Mouse (Mus musculus) G1E (cell line): ENCODE data around the gene Clns1a. TPM values are rescaled to one million over a fixed set of nuclear protein-coding genes. Genes with fewer than 3 reads are reported as not detected.

Experiments used
- ATAC-seq: 2 replicates; pipeline ENCODE4 v1.8.0; 2016; ENCODE audit warnings: mild to moderate bottlenecking; ENCODE audit not compliant: insufficient number of reproducible peaks, poor library complexity, low FRiP score, severe bottlenecking; ENCODE audit errors: extremely low read depth
- DNase-seq: peaks from one replicate; pipeline ENCODE4 v3.0.0; 2012; ENCODE audit warnings: low spot score
- H3K27me3 ChIP-seq: 2 replicates; pipeline ENCODE4 v1.6.1; 2012; ENCODE audit warnings: mild to moderate bottlenecking, low read length, inconsistent platforms; ENCODE audit not compliant: insufficient read depth
- H3K36me3 ChIP-seq: replicated peaks from 2 replicates; pipeline ENCODE3; 2012; ENCODE audit warnings: mild to moderate bottlenecking, inconsistent platforms
- H3K4me1 ChIP-seq: 2 replicates; pipeline ENCODE4 v1.6.1; 2012; ENCODE audit warnings: low read depth, low read length, inconsistent platforms, mixed read lengths; ENCODE audit not compliant: insufficient read depth
- H3K4me3 ChIP-seq: 2 replicates; pipeline ENCODE4 v1.5.1; 2012; ENCODE audit warnings: low read depth, mild to moderate bottlenecking, inconsistent platforms, low read length, moderate library complexity, mixed read lengths
- H3K9me3 ChIP-seq: replicated peaks from 2 replicates; pipeline ENCODE4 v1.6.1; 2012; ENCODE audit warnings: inconsistent platforms
- CTCF ChIP-seq: IDR thresholded peaks from 2 replicates; pipeline ENCODE4 v1.5.1; 2012; ENCODE audit warnings: low read depth, low read length, inconsistent platforms, mixed read lengths
- GATA1 ChIP-seq: IDR thresholded peaks from 2 replicates; pipeline ENCODE4 v1.6.1; 2012; ENCODE audit warnings: borderline replicate concordance, low read length, inconsistent platforms, mixed read lengths
- GATA2 ChIP-seq: IDR thresholded peaks from 2 replicates; pipeline ENCODE4 v1.6.1; 2012; ENCODE audit warnings: low read depth, low read length, inconsistent platforms, borderline replicate concordance
- POLR2AphosphoS5 ChIP-seq: IDR thresholded peaks from 2 replicates; pipeline ENCODE4 v1.6.1; 2012; ENCODE audit warnings: low read depth, low read length, inconsistent platforms; ENCODE audit not compliant: insufficient replicate concordance
- TAL1 ChIP-seq: conservative IDR thresholded peaks from 2 replicates; pipeline ENCODE4 v1.6.1; 2012; ENCODE audit warnings: low read depth, low read length, inconsistent platforms, mixed read lengths
- polyA plus RNA-seq: library from polyadenylated mRNA; stranded (reverse); fragments of >175 nt; gene quantifications from 2 replicates; pipeline ENCODE4 v1.2.3, GENCODE M21; 2012
- total RNA-seq, 2 experiments: library from RNA; stranded (forward) in 1 of 2; stranded (reverse) in 1 of 2; fragments of 200-1000 nt in 1 of 2; fragments of >200 nt in 1 of 2; fragmentation: Nextera tagmentation in 1 of 2; gene quantifications; 2 replicates each; pipeline ENCODE4 v1.2.3; 2014 to 2017

The Clns1a gene
- total RNA-seq (2014; fragmentation: Nextera tagmentation) (81.3 and 92.0 TPM in 2 replicates), total RNA-seq (2017) (128 and 130 TPM in 2 replicates), polyA plus RNA-seq (52.7 and 54.1 TPM in 2 replicates)

- peaks cover 36% of the 10 kb centered on the region for H3K4me1 ChIP-seq
- peaks cover 29% of the 10 kb centered on the region for H3K36me3 ChIP-seq
- ATAC-seq (peak; percentile 96), DNase-seq (peak; percentile 80)
- no peaks in the 10 kb centered on the region for H3K27me3 ChIP-seq
- no peaks in the 10 kb centered on the region for H3K9me3 ChIP-seq
- peak within 1 kb of the TSS; percentile 99 for H3K4me3 ChIP-seq
- no peak for TF ChIP-seq POLR2AphosphoS5
- no peak for TF ChIP-seq GATA1
- no peak for TF ChIP-seq GATA2
- TF ChIP-seq TAL1 = no peak
- no peak for TF ChIP-seq CTCF
Observed at GRCm38 (mm10) chr7:97696506-97697254, at the start of gene Clns1a. Gene Clns1a, plus strand, starts transcription at chr7:97696634.

DNA sequence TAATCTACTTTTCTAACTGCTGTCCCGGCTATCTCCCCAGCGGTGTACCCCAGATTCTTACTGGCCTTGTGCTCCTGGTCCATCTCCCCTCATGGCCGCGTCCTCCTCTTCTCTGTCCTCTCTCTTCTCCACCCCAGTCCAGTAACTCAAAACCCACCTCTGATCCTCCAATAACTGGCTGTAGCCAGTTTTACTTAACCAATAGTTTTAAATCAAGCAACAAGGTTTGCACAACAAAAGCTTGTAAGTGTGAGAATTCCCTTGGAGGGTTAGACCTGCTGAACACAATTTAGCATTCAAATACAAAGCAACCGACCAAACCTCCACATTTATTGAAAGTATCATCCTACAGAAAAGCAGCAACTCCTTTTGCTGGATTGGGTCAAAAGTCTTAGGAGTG is 48.8 kb upstream of the Clns1a start:
- no peaks in the 10 kb centered on the region for H3K27me3 ChIP-seq
- H3K4me3 ChIP-seq = no peak overlapping the region
- ATAC-seq = no peak
- no peak for DNase-seq
- H3K9me3 ChIP-seq = no peaks in the 10 kb centered on the region
- peaks cover 2% of the 10 kb centered on the region; the same call in 1 of the 2 replicates for H3K4me1 ChIP-seq
- TF ChIP-seq GATA2 (no peak), CTCF (no peak), GATA1 (no peak)
- H3K36me3 ChIP-seq = peaks cover 35% of the 10 kb centered on the region

- Histone ChIP-seq H3K9me3 (no peaks in the 10 kb centered on the region), H3K4me3 (no peak overlapping the region), H3K4me1 (no peaks in the 10 kb centered on the region), H3K36me3 (peaks cover 44% of the 10 kb centered on the region), H3K27me3 (no peaks in the 10 kb centered on the region)
- ATAC-seq = no peak
- no peak for DNase-seq
- TF ChIP-seq GATA2 = no peak
Observed at GRCm38 (mm10) chr7:97650729-97651128, 45.7 kb upstream of the Clns1a start.

- H3K4me3 ChIP-seq = no peak overlapping the region
- no peaks in the 10 kb centered on the region for H3K9me3 ChIP-seq
- no peak for ATAC-seq
- H3K4me1 ChIP-seq = no peaks in the 10 kb centered on the region
- no peak for TF ChIP-seq TAL1
- no peak for TF ChIP-seq GATA1
- no peak for TF ChIP-seq POLR2AphosphoS5
- TF ChIP-seq CTCF = no peak
- TF ChIP-seq GATA2 = no peak
- DNase-seq = no peak
- peaks cover 49% of the 10 kb centered on the region for H3K36me3 ChIP-seq
- H3K27me3 ChIP-seq = no peaks in the 10 kb centered on the region
Observed at GRCm38 (mm10) chr7:97656144-97656543, 40.3 kb upstream of the Clns1a start.

DNA sequence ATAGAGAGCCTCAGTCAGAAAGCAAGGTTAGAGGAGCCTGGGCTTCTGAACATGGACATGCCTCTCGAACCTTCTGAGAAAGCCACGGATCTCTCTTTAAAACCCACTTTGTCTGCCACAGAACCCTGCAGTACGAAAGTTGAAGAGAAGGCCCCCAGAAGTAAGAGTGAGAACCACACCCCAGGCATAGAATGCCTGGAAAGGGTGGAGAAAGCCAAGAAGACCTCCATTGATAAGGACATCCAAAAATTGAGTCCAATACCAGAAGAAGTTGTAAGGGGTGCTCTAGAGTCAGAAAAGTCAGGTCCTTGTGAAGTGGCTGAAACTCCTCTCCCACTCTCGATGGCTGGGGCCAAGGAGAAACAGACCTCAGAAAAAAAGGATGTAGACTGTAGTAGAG is 34.8 kb upstream of the Clns1a start:
- ATAC-seq (no peak), DNase-seq (no peak)
- H3K9me3 ChIP-seq = no peaks in the 10 kb centered on the region
- H3K4me3 ChIP-seq = no peak overlapping the region
- no peaks in the 10 kb centered on the region for H3K27me3 ChIP-seq
- TF ChIP-seq GATA2 (no peak), POLR2AphosphoS5 (no peak), TAL1 (no peak)
- H3K4me1 ChIP-seq = no peaks in the 10 kb centered on the region
- peaks cover 55% of the 10 kb centered on the region for H3K36me3 ChIP-seq

- Histone ChIP-seq H3K36me3 (peaks cover 65% of the 10 kb centered on the region), H3K4me3 (no peak overlapping the region), H3K27me3 (no peaks in the 10 kb centered on the region), H3K4me1 (no peaks in the 10 kb centered on the region), H3K9me3 (no peaks in the 10 kb centered on the region)
- DNase-seq (no peak), ATAC-seq (no peak)
- TF ChIP-seq POLR2AphosphoS5 = no peak
Observed at GRCm38 (mm10) chr7:97679239-97679638, 17.2 kb upstream of the Clns1a start.

GRCm38 (mm10) chr7:97687831-97688230 is 8.6 kb upstream of the Clns1a start:
- ATAC-seq = no peak
- Histone ChIP-seq H3K27me3 (no peaks in the 10 kb centered on the region), H3K9me3 (no peaks in the 10 kb centered on the region), H3K4me1 (peaks cover 3% of the 10 kb centered on the region; the same call in 1 of the 2 replicates), H3K4me3 (no peak overlapping the region), H3K36me3 (peaks cover 48% of the 10 kb centered on the region)
- no peak for TF ChIP-seq TAL1
- no peak for TF ChIP-seq CTCF
- no peak for TF ChIP-seq GATA1
- TF ChIP-seq GATA2 = no peak
- no peak for TF ChIP-seq POLR2AphosphoS5
- DNase-seq = no peak
